Mouse (Mus musculus) erythroblast, adult 5-6 weeks (primary cell): ENCODE data around the gene Acsm1. TPM values are rescaled to one million over a fixed set of nuclear protein-coding genes. Genes with fewer than 3 reads are reported as not detected.
A peak's percentile ranks its signal among the peaks of the same experiment; 100 is the strongest.

ENCODE experiments used
- ATAC-seq: replicated peaks from 2 replicates; pipeline ENCODE4 v1.8.0; 2016; ENCODE audit warnings: moderate number of reproducible peaks, mild to moderate bottlenecking, moderate TSS enrichment, inconsistent platforms; ENCODE audit not compliant: poor library complexity, low FRiP score, severe bottlenecking
- total RNA-seq, 2 experiments: library from RNA; stranded (forward) in 1 of 2; stranded (reverse) in 1 of 2; fragments of 150-400 nt in 1 of 2; fragments of 200-764, 138-1000 nt in 1 of 2; gene quantifications; 2 replicates each; pipeline versions ENCODE4 v1.2.3 to v1.2.4; 2015 to 2017; ENCODE audit warnings: low replicate concordance in 2 of 2

Gene Acsm1
- total RNA-seq, 2 experiments from 2014 or later = not detected

DNA sequence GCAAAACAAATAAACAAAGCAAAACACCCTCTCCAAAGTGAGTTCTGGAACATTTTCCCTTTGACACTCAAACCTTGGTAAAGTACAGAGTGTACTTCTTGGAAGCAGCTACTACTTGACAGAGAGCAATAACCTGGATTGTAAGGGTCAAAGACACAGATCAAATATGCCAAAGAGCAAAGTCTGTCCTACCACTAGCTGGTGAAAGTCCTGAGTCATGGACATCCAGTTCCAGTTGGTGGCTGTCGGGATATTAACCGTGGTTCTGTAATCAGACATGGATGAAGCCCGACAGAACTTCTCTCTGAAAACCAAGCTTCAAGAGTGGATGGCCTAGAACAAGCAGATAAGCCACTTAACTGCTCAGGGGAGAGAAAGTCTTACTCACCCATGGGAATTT lies 61.1 kb downstream of the Acsm1 start:
- no peak for ATAC-seq

DNA sequence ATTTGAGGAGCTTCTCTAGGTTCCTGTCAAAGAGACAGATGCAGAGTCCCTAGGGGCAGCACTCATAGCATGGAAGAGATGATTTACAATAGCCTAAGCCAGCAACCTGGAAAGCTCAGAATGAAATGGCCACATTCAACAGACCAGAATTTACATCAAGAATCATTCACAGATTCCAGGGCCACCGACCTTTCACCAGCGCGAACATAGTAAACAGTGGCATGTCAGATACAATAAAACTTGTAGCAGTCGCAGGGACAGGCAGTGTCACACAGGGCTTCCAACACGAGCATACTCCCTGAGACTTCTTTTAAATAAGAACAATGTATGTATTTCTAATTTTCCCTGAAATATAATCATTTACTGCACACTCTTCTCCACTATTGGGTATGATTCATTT lies 63.6 kb downstream of the Acsm1 start:
- no peak for ATAC-seq

DNA sequence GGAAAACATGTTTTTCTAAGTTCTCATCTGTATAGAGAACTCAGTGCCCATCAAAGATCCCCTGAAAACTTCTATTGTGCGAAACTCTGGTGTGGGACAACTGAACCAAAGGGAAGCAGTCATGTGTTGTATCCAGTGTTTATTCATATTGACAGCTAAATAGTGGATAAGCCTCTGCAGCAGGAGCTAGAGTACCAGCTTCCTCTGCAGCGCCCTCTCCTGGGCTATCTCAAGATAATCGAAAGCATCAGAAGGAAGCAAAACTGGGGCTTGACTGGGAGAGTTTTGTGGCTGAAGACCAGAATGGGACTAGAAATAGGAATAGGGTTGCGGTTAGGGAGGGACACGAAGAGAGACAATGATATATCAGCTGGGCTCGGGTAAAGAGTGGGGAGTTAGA lies 64.1 kb downstream of the Acsm1 start:
- ATAC-seq = no peak

DNA sequence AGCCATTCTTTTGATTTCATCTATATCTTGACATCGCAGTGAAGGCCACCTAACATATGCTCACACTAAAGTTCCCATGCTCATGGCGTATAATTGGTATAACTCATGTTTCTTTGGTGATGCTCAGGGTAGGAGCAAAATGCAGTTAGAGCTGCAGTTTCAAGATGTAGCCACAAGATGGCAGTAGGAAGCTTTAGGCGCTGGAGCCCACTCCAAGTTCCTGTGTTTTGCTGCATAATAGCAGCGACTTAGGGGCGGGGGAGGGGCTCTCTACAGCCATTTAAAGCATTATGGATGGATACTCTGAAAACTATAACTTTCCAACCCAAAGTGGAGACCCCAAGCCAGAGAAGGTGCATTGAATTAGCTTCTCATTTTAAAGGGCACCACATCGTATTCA lies 66.6 kb downstream of the Acsm1 start:
- ATAC-seq = 0 out of 2 replicates have a peak, but pooled peaks have one; percentile 52

DNA sequence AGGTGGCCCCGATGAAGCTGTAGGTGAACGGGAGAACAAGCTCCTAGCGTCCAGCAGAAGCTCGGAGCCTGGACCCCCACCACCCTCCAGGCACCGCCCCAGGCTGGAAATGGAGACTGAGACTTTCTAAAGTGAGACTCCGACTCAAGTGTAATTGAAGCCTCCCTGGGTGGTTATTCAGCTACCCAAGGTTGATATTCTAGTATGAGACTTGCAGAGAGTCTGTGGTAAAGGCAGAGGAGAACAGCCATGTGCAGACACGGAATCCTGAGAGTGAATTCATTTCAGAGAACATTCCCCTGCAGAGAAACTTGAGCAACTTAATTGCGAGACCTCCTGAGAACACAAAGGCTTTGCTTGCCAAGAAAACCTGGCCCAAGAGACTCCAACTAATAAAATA lies 73.3 kb downstream of the Acsm1 start:
- ATAC-seq = no peak

DNA sequence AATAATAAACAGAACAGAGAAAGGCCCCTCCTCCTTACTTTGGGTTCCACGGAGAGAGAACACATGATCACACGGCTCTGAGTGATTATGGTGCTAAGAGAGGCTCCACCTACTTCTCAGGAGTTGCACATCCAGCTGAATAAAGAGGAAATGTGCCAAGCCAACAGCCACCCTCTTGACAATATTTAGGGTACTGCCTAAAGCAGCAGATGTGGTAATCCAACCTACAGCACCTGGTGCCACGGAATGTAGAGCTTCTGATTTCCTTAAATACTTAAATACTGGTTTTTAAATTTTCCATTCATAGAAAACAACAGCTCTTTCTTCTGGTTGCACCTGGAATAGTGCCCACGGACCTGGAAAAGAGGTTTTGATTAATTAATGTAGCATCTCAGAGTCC lies 75.9 kb downstream of the Acsm1 start:
- ATAC-seq = no peak

DNA sequence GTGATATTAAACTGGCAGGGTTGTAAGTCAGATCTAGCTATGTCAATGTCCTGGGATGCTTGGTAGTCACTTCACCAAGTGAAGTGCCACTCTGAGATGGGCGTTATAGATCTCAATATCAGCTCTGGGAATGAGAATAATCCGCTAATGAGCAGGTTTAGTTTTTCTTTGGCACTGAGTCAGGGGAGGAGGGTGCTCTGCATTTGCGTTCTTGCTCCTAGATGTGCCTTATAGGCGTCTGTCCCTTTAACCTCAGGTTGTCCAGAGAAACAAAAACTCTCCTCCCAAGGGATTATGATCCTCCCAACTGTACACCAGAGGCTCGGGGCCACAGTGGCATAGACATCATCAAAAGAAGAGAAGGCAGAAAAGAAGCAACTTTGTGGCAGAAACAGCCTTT lies 82.9 kb downstream of the Acsm1 start, which contains the start of gene Acsm4:
Acsm4 (plus strand) TSS at position 301 of the 400 bp plus-strand sequence.
- ATAC-seq = no peak

DNA sequence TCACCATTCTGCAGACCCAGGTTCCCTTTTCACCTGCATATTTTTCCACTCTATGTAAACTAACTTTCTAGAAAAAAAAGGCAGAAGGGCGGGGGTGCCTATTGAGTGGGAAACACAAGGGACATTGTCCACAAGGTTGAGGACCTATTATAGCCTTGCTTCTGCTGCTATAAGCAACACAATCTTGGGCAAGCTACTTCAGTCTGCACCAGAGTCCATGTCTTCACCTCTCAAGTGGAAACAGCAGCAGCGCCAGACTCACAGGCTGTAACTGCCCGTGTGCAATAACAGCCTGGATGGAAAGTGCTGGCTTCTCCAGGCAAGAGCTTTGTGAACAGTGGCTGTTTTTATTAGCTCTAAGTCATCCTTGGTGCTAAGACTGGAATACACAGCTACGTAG lies 85.5 kb downstream of the Acsm1 start:
- ATAC-seq = no peak

DNA sequence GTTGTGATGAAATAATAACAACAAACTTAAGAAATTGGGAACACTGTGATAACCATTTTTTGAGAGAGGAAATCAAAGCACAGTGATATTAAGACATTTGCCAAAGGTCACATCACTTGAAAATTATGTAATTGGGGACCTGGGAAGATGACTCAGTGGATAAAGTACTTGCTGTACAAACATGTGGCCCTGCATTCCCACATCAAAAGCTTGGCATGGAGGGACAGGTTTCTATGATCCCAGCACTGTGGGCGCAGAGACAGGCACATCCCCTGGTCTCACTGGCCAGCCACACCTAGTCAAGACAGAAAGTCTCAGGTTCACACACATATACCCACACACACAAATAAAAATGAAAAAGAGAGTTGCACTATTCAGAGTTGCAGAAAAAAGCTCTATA lies 88.1 kb downstream of the Acsm1 start:
- no peak for ATAC-seq

Other genes starting within 250 kb of the Acsm1 start
- gene Gp2, start 147.7 kb upstream of the Acsm1 start, total RNA-seq (2015; ENCODE audit: low replicate concordance) = not detected in 2 replicates
- not detected in 2 replicates for gene Gp2, start 147.7 kb upstream of the Acsm1 start, total RNA-seq (2017; ENCODE audit: low replicate concordance)
- not detected in 2 replicates for gene Umod, start 127.7 kb upstream of the Acsm1 start, total RNA-seq (2015; ENCODE audit: low replicate concordance)
- gene Umod, start 127.7 kb upstream of the Acsm1 start, total RNA-seq (2017; ENCODE audit: low replicate concordance) = not detected in 2 replicates
- not detected in 2 replicates for gene Acsm5, start 87.6 kb upstream of the Acsm1 start, total RNA-seq (2015; ENCODE audit: low replicate concordance)
- gene Acsm5, start 87.6 kb upstream of the Acsm1 start, total RNA-seq (2017; ENCODE audit: low replicate concordance) = not detected in 2 replicates
- gene Pdilt, start 83.5 kb upstream of the Acsm1 start, total RNA-seq (2015; ENCODE audit: low replicate concordance) = not detected in 2 replicates
- gene Pdilt, start 83.5 kb upstream of the Acsm1 start, total RNA-seq (2017; ENCODE audit: low replicate concordance) = not detected in 2 replicates
- gene Acsm2, start 52.7 kb upstream of the Acsm1 start, total RNA-seq (2015; ENCODE audit: low replicate concordance) = not detected in 2 replicates
- not detected in 2 replicates for gene Acsm2, start 52.7 kb upstream of the Acsm1 start, total RNA-seq (2017; ENCODE audit: low replicate concordance)
- gene Acsm4, start 83.0 kb downstream of the Acsm1 start, total RNA-seq (2015; ENCODE audit: low replicate concordance) = not detected in 2 replicates
- gene Acsm4, start 83.0 kb downstream of the Acsm1 start, total RNA-seq (2017; ENCODE audit: low replicate concordance) = not detected in 2 replicates
- gene Thumpd1, start 113.8 kb downstream of the Acsm1 start, total RNA-seq (2015; ENCODE audit: low replicate concordance) = 5.0 and 7.5 TPM in 2 replicates
- gene Thumpd1, start 113.8 kb downstream of the Acsm1 start, total RNA-seq (2017; ENCODE audit: low replicate concordance) = 8.6 and 9.9 TPM in 2 replicates
- gene Acsm3, start 153.9 kb downstream of the Acsm1 start, total RNA-seq (2015; ENCODE audit: low replicate concordance) = not detected in 2 replicates
- gene Acsm3, start 153.9 kb downstream of the Acsm1 start, total RNA-seq (2017; ENCODE audit: low replicate concordance) = not detected in 2 replicates
- gene Rexo5, start 187.0 kb downstream of the Acsm1 start, total RNA-seq (2015; ENCODE audit: low replicate concordance) = 4.2 and 21.7 TPM in 2 replicates
- gene Rexo5, start 187.0 kb downstream of the Acsm1 start, total RNA-seq (2017; ENCODE audit: low replicate concordance) = 7.4 and 18.1 TPM in 2 replicates
- 2.9 and 9.2 TPM in 2 replicates for gene Eri2, start 187.0 kb downstream of the Acsm1 start, total RNA-seq (2015; ENCODE audit: low replicate concordance)
- gene Eri2, start 187.0 kb downstream of the Acsm1 start, total RNA-seq (2017; ENCODE audit: low replicate concordance) = 3.2 and 8.4 TPM in 2 replicates